In the genomic region with DNA sequence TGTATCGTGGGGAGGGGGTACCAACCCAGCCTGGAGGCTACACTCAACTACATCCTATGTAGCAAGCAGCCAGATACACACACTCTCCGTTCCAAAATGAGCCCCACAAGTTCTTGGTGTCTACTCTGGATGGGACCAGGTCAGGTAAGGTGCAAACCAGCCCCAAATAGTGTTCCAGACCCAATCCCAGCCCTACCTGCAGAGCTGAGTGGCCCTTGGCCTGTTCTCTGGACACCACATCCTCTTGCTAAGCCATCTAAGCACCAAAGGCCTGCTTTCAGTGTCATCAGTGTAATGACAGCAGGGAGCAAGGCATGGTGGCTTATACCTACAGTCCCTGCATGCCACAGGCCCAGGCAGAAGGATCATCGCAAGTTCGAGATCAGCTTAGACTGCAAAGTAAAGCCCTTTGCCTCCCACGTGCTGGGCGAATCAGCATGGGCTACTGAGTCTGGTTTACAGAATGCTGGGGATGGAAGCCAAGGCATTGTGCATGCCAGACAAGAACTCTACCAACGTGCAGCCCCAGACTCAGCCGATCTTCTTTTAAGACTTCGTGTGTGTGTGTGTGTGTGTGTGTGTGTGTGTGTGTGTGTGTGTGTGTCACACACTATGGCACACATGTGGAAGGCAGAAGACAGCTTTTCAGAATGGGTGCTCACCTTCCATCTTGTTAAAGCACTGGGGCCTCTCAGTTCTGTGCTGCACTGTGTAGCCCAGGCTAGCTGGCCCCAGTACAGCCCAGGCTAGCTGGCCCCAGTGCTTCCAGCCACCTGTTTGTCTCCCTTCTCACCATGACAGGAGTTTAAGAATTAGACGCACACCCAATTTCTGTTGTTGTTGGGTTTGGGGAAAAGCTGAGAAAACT, we compare ENCODE assay signal across 14 mouse cellular contexts. TPM values are rescaled to one million over a fixed set of nuclear protein-coding genes. Genes with fewer than 3 reads are reported as not detected.
DNase-seq lines count a peak whose midpoint lies in the region; ATAC-seq and TF ChIP-seq lines count a peak whose summit lies in the region.
"Had no signal": no experiment of that assay in that cellular context is flagged by ENCODE, and none has a peak within 500 bp of the region (broad histone marks: within the 10 kb centered on the region; RNA-seq: fewer than 3 reads in every experiment).

No protein-coding gene starts in this region.

- peak overlapping the region; percentile 69 for H3K27ac ChIP-seq in heart, embryonic 12.5 days (ENCODE audit: poor library complexity, severe bottlenecking)
- H3K27ac ChIP-seq in testis, adult 2 months (ENCODE audit: control insufficient read depth, insufficient read depth, low read depth, low read length): peak overlapping the region; percentile 52
- peak overlapping the region; percentile 82 for H3K27ac ChIP-seq in liver, embryonic 15.5 days (replicated peaks)
- H3K27ac ChIP-seq: hindbrain, embryonic 13.5 days; limb, embryonic 12.5 days had no signal

- TF ChIP-seq POLR2A in testis, adult 2 months (IDR thresholded peaks at IDR 0.05; ENCODE audit: control insufficient read depth, low read depth, low read length): no peak

- 80% methylated on average over 10 of the region's 10 CpGs for WGBS in heart, embryonic 12.5 days
- WGBS in liver, embryonic 15.5 days (ENCODE audit: insufficient replicate concordance): 47% methylated on average over 10 of the region's 10 CpGs

- no peak for DNase-seq in heart, adult 9 months (ENCODE audit: low spot score in 2 of 2)
- DNase-seq in testis, postnatal 14 days (ENCODE audit: low spot score): no peak
- no peak for DNase-seq in right cerebral cortex, postnatal 14 days
- no peak for DNase-seq in spleen, adult 18-20 months
- DNase-seq: forebrain, postnatal 0 days; gastrocnemius, postnatal 10 days; kidney, adult 2 months; lung, postnatal 10 days; midbrain, embryonic 14.5 days had no signal

- peaks cover 69% of the 10 kb centered on the region for H3K4me1 ChIP-seq in heart, embryonic 12.5 days (replicated peaks)
- peaks cover 15% of the 10 kb centered on the region for H3K4me1 ChIP-seq in testis, adult 2 months (ENCODE audit: control insufficient read depth, insufficient read depth, low read length)
- peaks cover 73% of the 10 kb centered on the region for H3K4me1 ChIP-seq in liver, embryonic 15.5 days (replicated peaks)

- H3K4me3 ChIP-seq in heart, embryonic 12.5 days: no peak overlapping the region
- no peak overlapping the region for H3K4me3 ChIP-seq in testis, adult 2 months (ENCODE audit: control insufficient read depth, low read depth, low read length)
- H3K4me3 ChIP-seq in liver, embryonic 15.5 days (replicated peaks): no peak overlapping the region
- H3K4me3 ChIP-seq: hindbrain, embryonic 13.5 days; limb, embryonic 12.5 days had no signal

- no peak for TF ChIP-seq CTCF in testis, adult 2 months (IDR thresholded peaks at IDR 0.05; ENCODE audit: control insufficient read depth, insufficient read depth, insufficient replicate concordance, low read depth, low read length)

- H3K9me3 ChIP-seq in heart, embryonic 12.5 days (replicated peaks): no peaks in the 10 kb centered on the region
- no peaks in the 10 kb centered on the region for H3K9me3 ChIP-seq in liver, embryonic 15.5 days (replicated peaks)

- no peaks in the 10 kb centered on the region for H3K27me3 ChIP-seq in heart, embryonic 12.5 days (replicated peaks)
- H3K27me3 ChIP-seq in testis, adult 2 months (ENCODE audit: control insufficient read depth, insufficient read depth, low read length): no peaks in the 10 kb centered on the region
- no peaks in the 10 kb centered on the region for H3K27me3 ChIP-seq in liver, embryonic 15.5 days
- H3K27me3 ChIP-seq: hindbrain, embryonic 13.5 days had no signal

- peak overlapping the region; percentile 11; the same call in 1 of the 2 replicates for H3K9ac ChIP-seq in heart, embryonic 12.5 days
- H3K9ac ChIP-seq in liver, embryonic 15.5 days: 0 out of 2 replicates have a peak overlapping the region, but pooled peaks have one; percentile 23
- H3K9ac ChIP-seq: forebrain, postnatal 0 days; hindbrain, embryonic 13.5 days; limb, embryonic 12.5 days had no signal

- peaks cover 41% of the 10 kb centered on the region for H3K36me3 ChIP-seq in heart, embryonic 12.5 days
- no peaks in the 10 kb centered on the region for H3K36me3 ChIP-seq in testis, adult 2 months (ENCODE audit: control insufficient read depth, insufficient read depth, low read length)
- no peaks in the 10 kb centered on the region for H3K36me3 ChIP-seq in liver, embryonic 15.5 days (replicated peaks)
- H3K36me3 ChIP-seq: hindbrain, embryonic 13.5 days; limb, embryonic 12.5 days had no signal

- ATAC-seq in heart, embryonic 12.5 days (ENCODE audit: insufficient number of reproducible peaks, low FRiP score): no peak
- peak; percentile 40; the same call in 1 of the 2 replicates for ATAC-seq in liver, embryonic 15.5 days (ENCODE audit: insufficient read depth)
- ATAC-seq: forebrain, postnatal 0 days had no signal

- peak overlapping the region; percentile 12; the same call in 1 of the 2 replicates for H3K4me2 ChIP-seq in heart, embryonic 12.5 days
- H3K4me2 ChIP-seq in liver, embryonic 15.5 days: peak overlapping the region; percentile 58
- H3K4me2 ChIP-seq: hindbrain, embryonic 13.5 days; limb, embryonic 12.5 days had no signal

RNA-seq across cellular contexts. Expression of a gene that starts 7.5 kb away (rescaled TPM):
- polyA plus RNA-seq in heart, embryonic 12.5 days (2016; fragmentation: Nextera tagmentation; extraction: Ambion mirVana): 1,723 and 1,724 TPM in 2 replicates
- 68.0 and 106 TPM in 2 replicates for polyA plus RNA-seq in testis, adult 2 months (2012; rRNA removed)
- polyA plus RNA-seq in liver, embryonic 15.5 days (2015; fragmentation: Nextera tagmentation; extraction: Ambion mirVana): 48.1 and 52.7 TPM in 2 replicates

RNA-seq across cellular contexts. Expression of a gene that starts 57.1 kb away (rescaled TPM):
- polyA plus RNA-seq in heart, embryonic 12.5 days (2016; fragmentation: Nextera tagmentation; extraction: Ambion mirVana): 42.8 and 43.1 TPM in 2 replicates
- polyA plus RNA-seq in testis, adult 2 months (2012; rRNA removed): 11.0 and 12.7 TPM in 2 replicates
- polyA plus RNA-seq in liver, embryonic 15.5 days (2015; fragmentation: Nextera tagmentation; extraction: Ambion mirVana): 6.3 and 6.6 TPM in 2 replicates

Comparison
In these comparisons a context has a peak if more than half of its experiments do, and no peak if none do; other contexts are left out.
1. RNA of a gene that starts 7.5 kb away (polyA plus RNA-seq): 1,723 to 1,724 TPM in heart, embryonic 12.5 days; 68.0 to 106 TPM in testis, adult 2 months and 48.1 to 52.7 TPM in liver, embryonic 15.5 days; every median in the first group is over 10 times any median in the second.
2. Peak in every context shown above with its lines, with median percentiles within 50 percentile points of each other: H3K27ac ChIP-seq.